Mouse (Mus musculus) splenic B cell, adult 2 months (primary cell): ENCODE measurements around the gene Rad51d.

Experiments
- DNase-seq: peaks from one replicate; pipeline ENCODE4 v3.0.0-alpha.2; 2011; ENCODE audit warnings: low read depth, low spot score
- H3K27me3 ChIP-seq: 2 replicates; pipeline ENCODE4 v1.6.1; 2012; ENCODE audit warnings: mild to moderate bottlenecking, low read length, moderate library complexity, mixed read lengths; ENCODE audit not compliant: control insufficient read depth, poor library complexity, insufficient read depth, severe bottlenecking
- H3K36me3 ChIP-seq: 2 replicates; pipeline ENCODE4 v1.6.1; 2012; ENCODE audit warnings: mild to moderate bottlenecking, low read length, moderate library complexity, mixed read lengths; ENCODE audit not compliant: control insufficient read depth, poor library complexity, insufficient read depth, severe bottlenecking

Gene Rad51d

GRCm38 (mm10) chr11:82907651-82908607 is 17.5 kb upstream of the Rad51d start, which contains the start of gene Nle1:
Nle1 (minus strand) TSS chr11:82908411.
- Histone ChIP-seq H3K27me3 (no peaks in the 10 kb centered on the region), H3K36me3 (peaks cover 2% of the 10 kb centered on the region; the same call in 1 of the 2 replicates)
- DNase-seq: peak; percentile 93

- H3K27me3 ChIP-seq: no peaks in the 10 kb centered on the region
- no peak for DNase-seq
- peaks cover 4% of the 10 kb centered on the region for H3K36me3 ChIP-seq
Observed at GRCm38 (mm10) chr11:82905816-82906215, 15.4 kb upstream of the Rad51d start.

- Histone ChIP-seq H3K27me3 (no peaks in the 10 kb centered on the region), H3K36me3 (peaks cover 4% of the 10 kb centered on the region)
- DNase-seq: no peak
Observed at GRCm38 (mm10) chr11:82904952-82905351, 14.5 kb upstream of the Rad51d start.

GRCm38 (mm10) chr11:82901606-82902310 is 11.3 kb upstream of the Rad51d start:
- no peak for DNase-seq

GRCm38 (mm10) chr11:82899720-82900119 is 9.3 kb upstream of the Rad51d start:
- no peak for DNase-seq
- peaks cover 4% of the 10 kb centered on the region for H3K36me3 ChIP-seq
- no peaks in the 10 kb centered on the region for H3K27me3 ChIP-seq

More at GRCm38 (mm10) chr11:82901606-82902310, 11.3 kb upstream of the Rad51d start:
- H3K27me3 ChIP-seq: no peaks in the 10 kb centered on the region
- peaks cover 4% of the 10 kb centered on the region for H3K36me3 ChIP-seq

- H3K27me3 ChIP-seq: no peaks in the 10 kb centered on the region
- no peak for DNase-seq
- H3K36me3 ChIP-seq: no peaks in the 10 kb centered on the region; the same call in 1 of the 2 replicates
Observed at GRCm38 (mm10) chr11:82897478-82897877, 7.1 kb upstream of the Rad51d start.

- Histone ChIP-seq H3K36me3 (no peaks in the 10 kb centered on the region), H3K27me3 (no peaks in the 10 kb centered on the region)
- DNase-seq: no peak
Observed at GRCm38 (mm10) chr11:82891936-82892335, 1.5 kb upstream of the Rad51d start, which contains the start of gene Fndc8. Fndc8 (plus strand) TSS chr11:82892124.

- H3K36me3 ChIP-seq: no peaks in the 10 kb centered on the region; the same call in 1 of the 2 replicates
- no peaks in the 10 kb centered on the region for H3K27me3 ChIP-seq
- peak; percentile 42 for DNase-seq
Observed at GRCm38 (mm10) chr11:82889524-82890341, 681 bp downstream of the Rad51d start.

GRCm38 (mm10) chr11:82888491-82888946 is 1.9 kb downstream of the Rad51d start:
- Histone ChIP-seq H3K27me3 (no peaks in the 10 kb centered on the region), H3K36me3 (no peaks in the 10 kb centered on the region; the same call in 1 of the 2 replicates)
- no peak for DNase-seq

GRCm38 (mm10) chr11:82886559-82886958 is 3.9 kb downstream of the Rad51d start:
- DNase-seq: peak; percentile 29
- Histone ChIP-seq H3K36me3 (peaks cover 1% of the 10 kb centered on the region; the same call in 1 of the 2 replicates), H3K27me3 (no peaks in the 10 kb centered on the region)

GRCm38 (mm10) chr11:82883180-82883579 is 7.2 kb downstream of the Rad51d start:
- no peaks in the 10 kb centered on the region for H3K27me3 ChIP-seq
- DNase-seq: no peak
- peaks cover 3% of the 10 kb centered on the region; the same call in 1 of the 2 replicates for H3K36me3 ChIP-seq

- Histone ChIP-seq H3K36me3 (peaks cover 3% of the 10 kb centered on the region; the same call in 1 of the 2 replicates), H3K27me3 (no peaks in the 10 kb centered on the region)
- DNase-seq: no peak
Observed at GRCm38 (mm10) chr11:82877726-82878344, 12.6 kb downstream of the Rad51d start.

GRCm38 (mm10) chr11:82875631-82876030 is 14.8 kb downstream of the Rad51d start:
- H3K27me3 ChIP-seq: no peaks in the 10 kb centered on the region
- no peak for DNase-seq
- H3K36me3 ChIP-seq: no peaks in the 10 kb centered on the region; the same call in 1 of the 2 replicates

GRCm38 (mm10) chr11:82874924-82875323 is 15.5 kb downstream of the Rad51d start:
- no peaks in the 10 kb centered on the region; the same call in 1 of the 2 replicates for H3K36me3 ChIP-seq
- DNase-seq: no peak
- no peaks in the 10 kb centered on the region for H3K27me3 ChIP-seq
